Mouse (Mus musculus): ENCODE data around the gene Fto.

Fto gene

DNA sequence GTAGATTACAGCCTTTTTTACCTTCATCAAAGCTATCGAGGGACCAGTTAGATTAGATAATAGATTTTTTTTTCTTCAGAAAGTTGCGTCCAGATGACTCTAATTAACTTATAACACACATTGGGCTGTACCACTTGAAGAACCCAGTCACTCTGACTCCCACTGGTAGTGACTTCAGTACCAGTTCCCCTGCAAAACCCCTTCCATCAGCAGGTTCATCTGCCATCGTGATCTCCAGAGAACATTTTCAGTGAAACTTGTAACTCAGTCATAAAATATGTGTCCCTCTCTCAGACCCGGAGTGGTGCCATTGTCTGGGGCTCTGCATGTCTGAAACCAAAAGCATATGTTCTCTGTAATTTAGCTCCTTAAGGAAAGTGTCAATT, 211.5 kb downstream of the Fto start:
- no peak for DNase-seq (ENCODE audit: low spot score in 2 of 2)

DNA sequence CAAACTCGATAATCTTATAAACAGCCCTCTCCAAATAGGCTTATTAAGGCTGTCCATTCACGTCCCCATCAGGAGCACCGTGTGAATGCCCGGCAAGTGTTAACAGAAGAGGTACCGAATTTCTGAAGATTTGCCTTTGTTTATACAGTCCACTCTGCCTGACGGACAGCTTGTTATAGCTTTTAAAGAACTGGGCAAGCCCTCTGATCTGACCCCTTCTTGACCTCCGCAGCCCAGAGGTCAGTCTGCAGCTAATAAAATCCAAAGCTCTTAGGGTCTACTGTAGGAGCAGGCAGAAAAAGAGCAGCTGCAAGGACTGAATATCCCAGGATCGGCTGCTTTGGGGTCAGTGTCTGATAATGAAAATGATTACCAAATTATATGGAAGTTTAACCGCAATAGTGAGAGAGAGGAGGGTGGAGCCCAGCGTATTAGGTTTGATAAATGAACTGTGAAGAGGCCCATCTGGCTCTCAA, 212.1 kb downstream of the Fto start:
- no peak for DNase-seq (ENCODE audit: low spot score in 2 of 2)

DNA sequence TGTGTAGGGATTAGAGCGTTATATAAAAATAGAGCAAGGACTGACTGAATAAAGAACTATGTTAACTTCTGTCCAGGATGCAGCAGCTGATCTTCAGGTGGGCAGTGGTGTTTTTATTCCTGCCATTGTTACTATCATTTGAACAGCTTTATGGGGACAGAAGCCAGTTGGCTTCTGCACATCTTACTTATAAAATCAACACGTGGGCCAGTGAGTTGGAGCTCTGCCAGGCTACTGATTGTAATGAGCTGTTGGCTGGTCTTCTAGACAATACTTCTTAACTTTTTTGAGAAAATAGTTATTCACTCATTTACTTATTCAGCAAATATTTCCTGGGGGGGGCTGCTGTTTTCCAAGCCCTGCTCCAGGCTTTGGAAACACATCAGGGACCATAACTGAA, 215.6 kb downstream of the Fto start:
- no peak for DNase-seq (ENCODE audit: low spot score in 2 of 2)

- no peak for DNase-seq (ENCODE audit: low spot score in 2 of 2)
Observed at GRCm38 (mm10) chr8:91529699-91530098, 216.4 kb downstream of the Fto start.

DNA sequence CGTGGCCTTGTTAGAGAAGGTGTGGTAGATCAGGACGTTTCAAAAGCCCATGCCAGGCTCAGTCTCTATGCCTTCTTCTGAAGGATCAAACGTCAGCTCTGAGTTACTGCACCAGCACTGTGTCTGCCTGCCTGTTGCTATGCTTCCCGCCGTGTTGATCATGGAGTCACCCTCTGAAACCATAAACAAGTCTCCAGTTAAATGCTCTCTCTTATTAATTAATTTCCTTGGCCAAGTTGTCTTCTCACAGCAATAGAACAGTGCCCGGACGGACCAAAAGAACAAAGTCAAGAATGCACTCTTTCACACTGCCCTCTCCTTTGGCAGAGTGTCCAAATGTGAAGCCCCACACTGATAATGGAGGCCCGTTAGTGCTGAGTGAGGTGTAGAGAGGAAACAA, 217.3 kb downstream of the Fto start:
- DNase-seq (ENCODE audit: low spot score in 2 of 2), result no peak

DNA sequence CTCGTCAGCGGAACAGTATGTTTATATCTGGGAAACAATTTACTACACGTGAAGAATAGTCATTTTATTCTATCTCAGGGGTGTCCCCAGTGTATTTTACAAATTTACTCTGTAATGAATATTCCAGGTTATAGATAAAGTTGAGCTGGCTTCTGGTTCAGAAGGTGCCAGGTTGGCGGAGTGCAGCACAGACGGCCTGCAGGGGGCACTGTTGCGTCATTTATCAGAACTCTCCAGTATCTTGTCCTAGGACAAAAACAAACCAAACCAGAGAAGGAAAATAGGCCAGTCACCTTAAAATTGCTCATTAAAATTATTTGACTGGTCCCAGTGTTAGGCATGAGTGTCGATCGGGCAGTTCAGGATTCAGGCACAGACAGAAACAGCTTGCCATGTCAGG, 218.6 kb downstream of the Fto start:
- DNase-seq (ENCODE audit: low spot score in 2 of 2), result peak; percentile 46 to 79

DNA sequence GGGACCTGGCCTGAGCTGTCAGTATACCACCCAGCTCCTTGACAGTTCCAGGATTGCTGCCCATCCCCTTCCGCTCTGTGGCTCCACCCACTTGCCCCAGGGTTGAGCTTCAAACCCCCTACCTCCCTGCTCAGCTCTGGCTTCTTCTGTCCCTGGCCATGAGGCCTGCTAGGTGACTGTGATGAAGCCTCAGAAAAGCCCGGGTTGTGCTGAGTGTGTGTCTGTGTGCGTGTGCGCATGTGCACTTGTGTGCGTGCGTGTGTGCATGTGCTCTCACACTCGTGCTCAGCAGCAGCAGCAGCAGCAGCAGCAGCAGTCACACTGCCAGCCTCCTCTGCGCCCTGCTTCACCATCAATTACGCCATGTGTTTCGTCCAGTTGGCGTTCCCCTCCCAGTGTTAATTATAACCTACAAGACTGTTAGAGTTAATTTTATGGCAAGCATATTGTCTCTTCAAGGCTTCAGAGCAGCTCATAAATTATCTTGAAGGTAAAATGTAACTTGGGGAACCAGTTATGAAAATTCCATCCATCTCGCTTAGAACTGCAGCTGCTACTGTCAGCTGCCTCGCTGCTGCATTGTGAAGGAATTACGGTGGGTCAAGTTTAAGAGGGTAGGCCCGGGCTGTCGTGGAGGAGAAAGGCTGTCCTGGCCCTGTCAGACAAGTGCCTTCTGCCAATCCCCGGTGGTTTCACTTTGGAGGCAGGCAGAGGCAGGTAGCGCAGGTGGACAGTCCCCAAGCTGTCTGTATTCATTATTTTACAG, 219.5 kb downstream of the Fto start:
- no peak for DNase-seq (ENCODE audit: low spot score in 2 of 2)

DNA sequence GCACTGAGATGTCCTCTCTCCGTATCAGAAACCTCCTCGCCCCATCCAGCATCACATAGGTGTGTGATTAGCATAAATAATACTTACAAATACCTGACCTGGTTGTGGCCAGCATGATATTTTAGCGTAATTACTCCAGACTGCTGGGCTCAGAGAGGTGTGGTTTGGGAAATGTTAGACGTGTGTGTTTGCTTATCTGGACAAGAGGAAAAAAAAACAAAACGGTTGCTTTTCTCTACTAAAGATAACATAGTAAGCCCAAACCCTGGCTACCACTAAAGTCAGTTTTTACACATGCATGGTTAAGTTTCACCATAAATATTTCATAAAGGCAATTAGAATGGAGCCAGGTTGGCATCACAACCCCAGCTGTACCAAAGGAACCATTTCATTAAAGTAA, 221.4 kb downstream of the Fto start:
- DNase-seq (ENCODE audit: low spot score in 2 of 2), result no peak

- no peak for DNase-seq (ENCODE audit: low spot score in 2 of 2)
Observed at GRCm38 (mm10) chr8:91538109-91538508, 224.8 kb downstream of the Fto start.

DNA sequence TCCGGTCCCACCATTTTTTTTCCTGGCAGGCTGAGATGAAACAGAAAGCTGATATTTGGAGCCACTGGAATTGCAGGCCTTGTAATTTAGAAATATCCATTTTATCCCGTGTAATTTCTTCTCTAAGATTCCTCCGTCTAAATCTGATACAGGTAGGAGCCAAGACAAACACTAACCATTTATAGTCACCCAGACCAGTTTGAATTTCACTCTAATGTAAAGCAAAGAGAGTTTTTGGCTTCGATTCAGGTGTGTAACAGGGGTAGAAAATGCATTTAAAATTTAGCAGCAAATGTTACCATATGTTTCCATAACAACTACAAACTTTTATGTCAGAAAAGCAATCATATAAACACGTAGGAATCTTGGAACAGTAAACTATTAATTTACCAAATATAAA, 225.6 kb downstream of the Fto start:
- DNase-seq (ENCODE audit: low spot score in 2 of 2), result no peak

- DNase-seq (ENCODE audit: low spot score in 2 of 2), result no peak
Observed at GRCm38 (mm10) chr8:91539586-91539985, 226.3 kb downstream of the Fto start.

- DNase-seq (ENCODE audit: low spot score in 2 of 2), result no peak
Observed at GRCm38 (mm10) chr8:91541229-91541628, 227.9 kb downstream of the Fto start.

- DNase-seq (ENCODE audit: low spot score in 2 of 2), result peak in 1 of 2 experiments; percentile 25
Observed at GRCm38 (mm10) chr8:91545561-91545960, 232.2 kb downstream of the Fto start.

- DNase-seq (ENCODE audit: low spot score in 2 of 2), result no peak
Observed at GRCm38 (mm10) chr8:91546599-91546998, 233.3 kb downstream of the Fto start.

- DNase-seq (ENCODE audit: low spot score in 2 of 2), result no peak
Observed at GRCm38 (mm10) chr8:91550131-91550530, 236.8 kb downstream of the Fto start.

GRCm38 (mm10) chr8:91551166-91551765, 237.9 kb downstream of the Fto start:
- DNase-seq (ENCODE audit: low spot score in 2 of 2), result peak in 1 of 2 experiments; percentile 35

DNA sequence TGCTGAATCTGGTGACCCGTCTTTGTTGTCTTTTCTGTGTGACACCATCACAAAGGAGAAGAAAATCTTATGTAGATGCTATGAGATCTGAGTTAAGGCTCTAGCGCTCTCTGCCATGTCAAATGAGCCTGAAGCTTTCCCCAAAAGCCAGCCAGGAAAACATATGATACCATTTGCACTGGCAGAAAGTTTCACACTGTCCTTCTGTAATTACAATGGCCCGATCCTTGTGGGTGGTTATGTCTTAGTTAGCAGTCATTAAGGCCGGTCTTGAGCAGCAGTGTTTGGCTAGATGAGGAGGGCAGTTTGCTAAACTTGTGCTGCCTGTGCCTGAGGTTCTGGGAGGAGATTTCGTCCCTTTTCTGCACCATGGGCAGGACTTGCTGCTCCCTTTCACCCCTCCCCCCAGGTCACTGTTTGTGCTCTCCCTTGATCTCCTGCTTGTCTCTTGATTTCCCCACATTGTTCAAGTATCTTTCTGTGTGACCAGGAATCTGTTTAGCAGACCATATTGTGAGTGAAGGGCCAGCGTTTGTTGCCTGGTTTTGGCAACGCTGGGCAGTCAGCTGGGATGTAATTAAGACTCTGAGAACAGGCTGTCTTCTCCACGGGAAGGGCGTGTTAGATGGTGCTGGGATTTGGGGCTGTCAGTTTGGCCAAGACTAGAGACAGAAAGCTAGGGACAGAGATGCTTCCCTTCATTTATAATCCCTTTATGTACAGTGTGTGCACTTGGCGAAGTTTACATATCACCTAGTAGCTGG, 238.6 kb downstream of the Fto start:
- DNase-seq (ENCODE audit: low spot score in 2 of 2), result no peak

DNA sequence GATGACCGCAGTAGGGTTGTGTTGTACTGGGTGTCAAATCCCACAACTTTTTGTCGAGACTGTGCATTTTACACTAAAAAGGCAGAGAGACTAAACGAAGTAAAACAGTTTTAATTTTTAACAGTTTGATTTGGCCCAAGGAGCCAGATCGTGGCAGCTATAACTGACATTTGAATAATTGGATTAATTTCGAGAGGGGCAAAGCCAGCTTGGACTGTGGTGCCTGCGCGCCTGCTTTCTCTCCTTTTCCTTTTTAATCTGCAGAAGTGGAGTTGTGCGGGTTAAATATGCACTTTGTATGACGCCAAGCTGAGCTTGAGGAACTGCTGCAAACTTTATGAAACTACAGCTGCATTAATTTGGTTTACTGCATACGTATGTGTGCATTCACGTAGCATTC, 239.3 kb downstream of the Fto start:
- DNase-seq (ENCODE audit: low spot score in 2 of 2), result no peak

DNA sequence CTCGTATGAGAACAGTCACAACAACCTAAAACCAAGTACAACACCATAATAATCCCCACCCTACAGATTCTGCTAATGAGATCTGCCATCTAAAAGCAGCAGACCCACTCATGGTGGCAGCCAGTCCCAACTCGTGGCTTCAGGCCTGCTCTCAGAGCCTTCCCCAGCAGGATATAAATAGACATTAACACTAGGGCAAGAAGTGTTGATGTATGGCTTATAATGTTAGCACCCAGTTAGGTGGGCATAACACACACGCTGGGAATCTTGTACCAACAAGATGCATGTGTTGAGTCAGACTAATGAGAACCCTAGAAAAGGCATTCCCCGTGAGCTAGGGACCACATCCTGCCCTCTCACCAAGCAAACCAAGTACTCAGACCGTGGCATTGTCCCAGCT, 240.1 kb downstream of the Fto start:
- DNase-seq (ENCODE audit: low spot score in 2 of 2), result no peak

- DNase-seq (ENCODE audit: low spot score in 2 of 2), result no peak
Observed at GRCm38 (mm10) chr8:91557041-91557587, 243.8 kb downstream of the Fto start.

DNA sequence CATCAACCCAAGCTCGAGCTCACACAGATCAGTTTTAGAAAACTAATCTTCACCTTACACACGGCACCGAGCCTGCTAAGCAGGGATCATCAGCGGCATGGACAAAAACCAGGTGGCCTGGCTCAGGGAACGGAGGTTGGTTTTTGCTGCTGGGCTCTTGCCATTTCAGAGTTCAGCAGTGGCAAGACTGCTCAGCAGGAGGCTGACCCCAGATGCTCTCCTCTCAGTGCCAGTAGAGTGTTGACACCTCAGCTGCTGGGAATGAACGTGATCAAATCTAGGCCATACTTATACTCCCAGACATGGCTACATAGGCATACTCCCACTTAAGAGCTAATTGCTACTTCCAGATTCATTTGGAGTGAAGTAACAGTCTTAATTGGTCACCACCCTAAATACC, 245.1 kb downstream of the Fto start:
- DNase-seq (ENCODE audit: low spot score in 2 of 2), result no peak

GRCm38 (mm10) chr8:91560017-91560591, 246.8 kb downstream of the Fto start:
- DNase-seq (ENCODE audit: low spot score in 2 of 2), result no peak
